Mouse (Mus musculus): Measurements from ENCODE around the gene Kif18b.

DNA sequence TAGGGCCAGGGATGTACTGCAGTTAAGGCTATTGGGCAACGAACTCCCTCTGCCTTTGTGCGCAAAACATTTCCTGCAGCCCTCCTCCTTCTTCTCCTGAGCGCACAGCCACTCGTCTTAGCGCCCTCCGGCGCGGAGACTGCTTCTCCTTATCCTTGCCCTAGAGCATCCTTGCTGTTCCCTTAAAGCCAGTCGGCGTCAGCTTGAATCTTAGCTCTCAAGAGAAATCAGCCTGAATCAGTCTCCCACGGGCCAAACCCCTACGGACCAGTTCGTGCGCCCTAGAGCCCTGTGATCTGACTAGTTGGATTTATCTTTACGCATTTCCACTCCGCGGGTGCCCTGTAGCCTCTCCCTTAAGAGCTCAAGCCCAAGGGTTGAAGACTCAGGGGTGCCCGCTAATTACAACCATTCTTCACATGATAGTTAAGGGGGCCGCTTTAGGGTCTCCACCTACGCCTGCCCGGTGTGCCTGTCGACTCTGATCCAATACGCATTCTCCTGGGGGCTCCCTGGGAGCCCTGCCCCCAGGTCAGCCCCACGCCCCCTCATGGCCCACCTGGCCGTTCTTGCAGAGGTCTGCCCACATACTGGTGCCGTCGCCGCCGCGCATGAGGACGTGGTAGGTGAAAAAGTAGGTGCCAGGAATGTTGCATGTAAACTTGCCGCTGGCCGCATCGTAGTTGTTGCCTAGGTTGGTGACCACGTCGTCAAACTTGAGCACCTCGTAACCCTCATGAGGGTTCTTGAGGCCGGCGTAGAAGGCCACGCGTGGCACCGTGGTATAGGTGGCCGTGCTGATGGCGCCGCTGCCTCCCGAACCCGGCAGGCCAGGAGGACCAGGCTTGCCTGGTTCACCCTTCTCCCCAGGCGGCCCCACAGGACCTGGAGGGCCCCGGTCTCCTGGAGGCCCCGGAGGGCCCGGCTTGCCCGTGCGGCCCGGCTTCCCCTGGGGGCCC, 20.7 kb upstream of the Kif18b start:
- TF ChIP-seq POLR2A (IDR thresholded peaks at IDR 0.05; ENCODE audit: control insufficient read depth in 1 of 2, insufficient read depth in 1 of 2, low read depth in 1 of 2, low read length in 2 of 2, poor library complexity in 1 of 2) (no peak), HCFC1 (IDR thresholded peaks at IDR 0.05; ENCODE audit: low read depth, low read length) (no peak), POLR2AphosphoS2 (IDR thresholded peaks at IDR 0.05; ENCODE audit: low read length) (no peak), USF2 (IDR thresholded peaks at IDR 0.05; ENCODE audit: borderline replicate concordance in 1 of 2, insufficient read depth in 1 of 2, low read depth in 1 of 2, low read length in 2 of 2) (no peak), SMC3 (IDR thresholded peaks at IDR 0.05; ENCODE audit: low read depth, low read length) (no peak), CHD2 (IDR thresholded peaks at IDR 0.05; ENCODE audit: low read length) (no peak), EP300 (IDR thresholded peaks at IDR 0.05; ENCODE audit: low read depth in 1 of 2, low read length in 2 of 2) (no peak), GATA1 (IDR thresholded peaks at IDR 0.05; ENCODE audit: low read depth, low read length) (no peak), NRF1 (IDR thresholded peaks at IDR 0.05; ENCODE audit: insufficient read depth, low read depth, low read length, poor library complexity, severe bottlenecking) (no peak), CTCF (IDR thresholded peaks at IDR 0.05 in 2 of 3, conservative IDR thresholded peaks at IDR 0.05 in 1 of 3; ENCODE audit: control insufficient read depth in 1 of 3, insufficient read depth in 1 of 3, low read depth in 2 of 3, low read length in 3 of 3, poor library complexity in 1 of 3, severe bottlenecking in 1 of 3) (no peak), TBP (IDR thresholded peaks at IDR 0.05; ENCODE audit: low read depth, low read length) (no peak), TCF12 (IDR thresholded peaks at IDR 0.05; ENCODE audit: low read depth, low read length) (no peak), MEF2A (IDR thresholded peaks at IDR 0.05; ENCODE audit: extremely low read depth, insufficient replicate concordance, low read depth, low read length, poor library complexity, severe bottlenecking) (no peak), JUND (IDR thresholded peaks at IDR 0.05; ENCODE audit: low read depth, low read length) (no peak)
